Mouse (Mus musculus): ENCODE data around the gene Pnpla2. TPM values are rescaled to one million over a fixed set of nuclear protein-coding genes. Genes with fewer than 3 reads are reported as not detected.

Gene Pnpla2
- polyA plus RNA-seq, 1 experiment from 2014 or later = 20.5 TPM

GRCm38 (mm10) chr7:141417731-141418681 is 37.0 kb upstream of the Pnpla2 start:
- Histone ChIP-seq H3K9ac (replicated peaks; ENCODE audit: low read depth, low read length) (no peak overlapping the region), H3K4me1 (replicated peaks; ENCODE audit: control insufficient read depth, insufficient read depth, low read length) (peaks cover 4% of the 10 kb centered on the region), H3K4me2 (ENCODE audit: low read length) (no peak overlapping the region), H3K27ac (ENCODE audit: low read length) (no peak overlapping the region), H3K27me3 (replicated peaks; ENCODE audit: control insufficient read depth, insufficient read depth, low read length) (no peaks in the 10 kb centered on the region), H3K36me3 (ENCODE audit: control insufficient read depth, insufficient read depth) (no peaks in the 10 kb centered on the region), H3K9me3 (ENCODE audit: control insufficient read depth, low read length) (no peaks in the 10 kb centered on the region), H3K4me3 (replicated peaks; ENCODE audit: low read length) (no peak overlapping the region)
- 74% methylated on average over 8 of the region's 8 CpGs for WGBS
- ATAC-seq = no peak

- ATAC-seq = no peak
- Histone ChIP-seq H3K9me3 (ENCODE audit: control insufficient read depth, low read length) (no peaks in the 10 kb centered on the region), H3K9ac (replicated peaks; ENCODE audit: low read depth, low read length) (no peak overlapping the region), H3K27me3 (replicated peaks; ENCODE audit: control insufficient read depth, insufficient read depth, low read length) (no peaks in the 10 kb centered on the region), H3K36me3 (ENCODE audit: control insufficient read depth, insufficient read depth) (no peaks in the 10 kb centered on the region), H3K27ac (ENCODE audit: low read length) (no peak overlapping the region), H3K4me1 (replicated peaks; ENCODE audit: control insufficient read depth, insufficient read depth, low read length) (no peaks in the 10 kb centered on the region), H3K4me3 (replicated peaks; ENCODE audit: low read length) (no peak overlapping the region), H3K4me2 (ENCODE audit: low read length) (no peak overlapping the region)
- 53% methylated on average over 7 of the region's 7 CpGs for WGBS
Measured at GRCm38 (mm10) chr7:141418970-141419369, 36.0 kb upstream of the Pnpla2 start.

GRCm38 (mm10) chr7:141420030-141420702 is 34.8 kb upstream of the Pnpla2 start:
- H3K9me3 ChIP-seq (ENCODE audit: control insufficient read depth, low read length) = no peaks in the 10 kb centered on the region
- 87% methylated on average over 9 of the region's 9 CpGs for WGBS
- ATAC-seq = no peak
- H3K4me3 ChIP-seq (replicated peaks; ENCODE audit: low read length) = no peak overlapping the region
- H3K4me2 ChIP-seq (ENCODE audit: low read length) = no peak overlapping the region
- H3K9ac ChIP-seq (replicated peaks; ENCODE audit: low read depth, low read length) = no peak overlapping the region
- no peaks in the 10 kb centered on the region for H3K36me3 ChIP-seq (ENCODE audit: control insufficient read depth, insufficient read depth)
- no peaks in the 10 kb centered on the region for H3K27me3 ChIP-seq (replicated peaks; ENCODE audit: control insufficient read depth, insufficient read depth, low read length)
- H3K4me1 ChIP-seq (replicated peaks; ENCODE audit: control insufficient read depth, insufficient read depth, low read length) = no peaks in the 10 kb centered on the region
- H3K27ac ChIP-seq (ENCODE audit: low read length) = no peak overlapping the region

- ATAC-seq = no peak
- no peaks in the 10 kb centered on the region for H3K27me3 ChIP-seq (replicated peaks; ENCODE audit: control insufficient read depth, insufficient read depth, low read length)
- peaks cover 7% of the 10 kb centered on the region for H3K4me1 ChIP-seq (replicated peaks; ENCODE audit: control insufficient read depth, insufficient read depth, low read length)
- H3K4me3 ChIP-seq (replicated peaks; ENCODE audit: low read length) = no peak overlapping the region
- no peak overlapping the region for H3K9ac ChIP-seq (replicated peaks; ENCODE audit: low read depth, low read length)
- H3K4me2 ChIP-seq (ENCODE audit: low read length) = no peak overlapping the region
- H3K36me3 ChIP-seq (ENCODE audit: control insufficient read depth, insufficient read depth) = 0 out of 2 replicates have a peak, but pooled peaks cover 2% of the 10 kb centered on the region
- H3K27ac ChIP-seq (ENCODE audit: low read length) = no peak overlapping the region
- no peaks in the 10 kb centered on the region for H3K9me3 ChIP-seq (ENCODE audit: control insufficient read depth, low read length)
- WGBS = 79% methylated on average over 4 of the region's 4 CpGs
Measured at GRCm38 (mm10) chr7:141423811-141424210, 31.2 kb upstream of the Pnpla2 start.

GRCm38 (mm10) chr7:141426948-141427730 is 27.9 kb upstream of the Pnpla2 start:
- Histone ChIP-seq H3K36me3 (ENCODE audit: control insufficient read depth, insufficient read depth) (peaks cover 11% of the 10 kb centered on the region), H3K9ac (replicated peaks; ENCODE audit: low read depth, low read length) (no peak overlapping the region), H3K4me2 (ENCODE audit: low read length) (no peak overlapping the region), H3K4me1 (replicated peaks; ENCODE audit: control insufficient read depth, insufficient read depth, low read length) (peaks cover 11% of the 10 kb centered on the region), H3K27me3 (replicated peaks; ENCODE audit: control insufficient read depth, insufficient read depth, low read length) (no peaks in the 10 kb centered on the region), H3K9me3 (ENCODE audit: control insufficient read depth, low read length) (no peaks in the 10 kb centered on the region), H3K27ac (ENCODE audit: low read length) (no peak overlapping the region), H3K4me3 (replicated peaks; ENCODE audit: low read length) (no peak overlapping the region)
- WGBS = 88% methylated on average over 12 of the region's 12 CpGs
- ATAC-seq = no peak

- peak overlapping the region; percentile 84 for H3K4me2 ChIP-seq (ENCODE audit: low read length)
- peak overlapping the region; percentile 58 for H3K4me3 ChIP-seq (replicated peaks; ENCODE audit: low read length)
- peaks cover 11% of the 10 kb centered on the region for H3K36me3 ChIP-seq (ENCODE audit: control insufficient read depth, insufficient read depth)
- H3K9ac ChIP-seq (replicated peaks; ENCODE audit: low read depth, low read length) = peak overlapping the region; percentile 69
- no peak overlapping the region for H3K27ac ChIP-seq (ENCODE audit: low read length)
- peaks cover 23% of the 10 kb centered on the region for H3K4me1 ChIP-seq (replicated peaks; ENCODE audit: control insufficient read depth, insufficient read depth, low read length)
- H3K27me3 ChIP-seq (replicated peaks; ENCODE audit: control insufficient read depth, insufficient read depth, low read length) = no peaks in the 10 kb centered on the region
- 55% methylated on average over 5 of the region's 5 CpGs for WGBS
- H3K9me3 ChIP-seq (ENCODE audit: control insufficient read depth, low read length) = no peaks in the 10 kb centered on the region
- no peak for ATAC-seq
Measured at GRCm38 (mm10) chr7:141428701-141429100, 26.3 kb upstream of the Pnpla2 start.

- peak within 1 kb of the TSS; percentile 58 for H3K4me3 ChIP-seq (replicated peaks; ENCODE audit: low read length)
- H3K27ac ChIP-seq (ENCODE audit: low read length) = peak within 1 kb of the TSS; percentile 60; the same call in 1 of the 2 replicates
- peak within 1 kb of the TSS; percentile 69 for H3K9ac ChIP-seq (replicated peaks; ENCODE audit: low read depth, low read length)
- peaks cover 11% of the 10 kb centered on the region for H3K36me3 ChIP-seq (ENCODE audit: control insufficient read depth, insufficient read depth)
- ATAC-seq = peak; percentile 87
- 2% methylated on average over 19 of the region's 19 CpGs for WGBS
- no peaks in the 10 kb centered on the region for H3K27me3 ChIP-seq (replicated peaks; ENCODE audit: control insufficient read depth, insufficient read depth, low read length)
- H3K4me2 ChIP-seq (ENCODE audit: low read length) = peak within 1 kb of the TSS; percentile 84
- peaks cover 29% of the 10 kb centered on the region for H3K4me1 ChIP-seq (replicated peaks; ENCODE audit: control insufficient read depth, insufficient read depth, low read length)
- H3K9me3 ChIP-seq (ENCODE audit: control insufficient read depth, low read length) = no peaks in the 10 kb centered on the region
Measured at GRCm38 (mm10) chr7:141429310-141429709, 25.7 kb upstream of the Pnpla2 start, which contains the start of gene Cend1. Cend1 (minus strand) TSS chr7:141429491.

DNA sequence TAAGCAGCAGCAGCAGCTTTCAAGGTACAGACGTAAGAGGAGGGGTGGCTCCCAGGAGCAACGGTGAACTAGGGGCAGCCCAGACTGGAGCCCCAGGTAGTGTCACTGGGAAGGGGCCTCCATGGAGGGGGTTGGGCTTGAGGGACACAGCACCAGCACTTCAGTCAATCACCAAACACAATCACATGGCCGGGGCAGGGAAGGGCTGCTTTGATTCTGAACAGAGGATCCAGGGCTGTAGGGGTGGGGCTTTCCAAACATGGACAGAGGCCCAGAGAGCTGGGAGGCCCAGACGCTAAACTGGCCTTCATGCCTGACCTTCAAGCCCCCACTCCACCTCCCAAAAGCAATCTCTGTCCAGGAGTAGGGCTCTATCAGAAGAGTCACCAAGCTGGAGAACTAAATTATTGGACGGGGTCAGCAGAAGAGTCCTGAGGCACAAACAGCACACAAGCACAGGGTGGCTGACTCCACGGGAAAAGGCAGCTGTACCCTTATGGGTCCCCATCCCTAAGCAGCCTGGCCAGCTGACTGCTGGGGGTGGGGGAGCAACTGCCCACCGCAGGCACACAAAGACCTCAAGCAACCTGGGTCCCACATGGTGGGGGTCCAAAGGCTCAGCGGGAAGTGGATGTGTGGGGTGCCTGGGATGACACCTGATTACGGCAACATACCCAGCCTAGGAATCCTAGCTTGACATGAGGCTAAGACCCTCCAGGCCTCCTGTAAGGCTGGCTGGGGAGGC is 25.0 kb upstream of the Pnpla2 start:
- H3K27me3 ChIP-seq (replicated peaks; ENCODE audit: control insufficient read depth, insufficient read depth, low read length) = no peaks in the 10 kb centered on the region
- ATAC-seq = peak; percentile 11; the same call in 1 of the 2 replicates
- H3K36me3 ChIP-seq (ENCODE audit: control insufficient read depth, insufficient read depth) = peaks cover 11% of the 10 kb centered on the region
- H3K4me2 ChIP-seq (ENCODE audit: low read length) = peak overlapping the region; percentile 84
- 64% methylated on average over 9 of the region's 9 CpGs for WGBS
- H3K27ac ChIP-seq (ENCODE audit: low read length) = no peak overlapping the region
- no peak overlapping the region for H3K9ac ChIP-seq (replicated peaks; ENCODE audit: low read depth, low read length)
- peaks cover 34% of the 10 kb centered on the region for H3K4me1 ChIP-seq (replicated peaks; ENCODE audit: control insufficient read depth, insufficient read depth, low read length)
- no peak overlapping the region for H3K4me3 ChIP-seq (replicated peaks; ENCODE audit: low read length)
- H3K9me3 ChIP-seq (ENCODE audit: control insufficient read depth, low read length) = no peaks in the 10 kb centered on the region
